Mouse (Mus musculus) hindlimb bud, embryonic 11.5 days (tissue): ENCODE measurements around the gene Fam219a.

Experiments
- DNase-seq: peaks from one replicate; pipeline ENCODE4 v3.0.0-alpha.2; 2012; ENCODE audit warnings: low read depth, low spot score; ENCODE audit errors: extremely low spot score

Gene Fam219a

DNA sequence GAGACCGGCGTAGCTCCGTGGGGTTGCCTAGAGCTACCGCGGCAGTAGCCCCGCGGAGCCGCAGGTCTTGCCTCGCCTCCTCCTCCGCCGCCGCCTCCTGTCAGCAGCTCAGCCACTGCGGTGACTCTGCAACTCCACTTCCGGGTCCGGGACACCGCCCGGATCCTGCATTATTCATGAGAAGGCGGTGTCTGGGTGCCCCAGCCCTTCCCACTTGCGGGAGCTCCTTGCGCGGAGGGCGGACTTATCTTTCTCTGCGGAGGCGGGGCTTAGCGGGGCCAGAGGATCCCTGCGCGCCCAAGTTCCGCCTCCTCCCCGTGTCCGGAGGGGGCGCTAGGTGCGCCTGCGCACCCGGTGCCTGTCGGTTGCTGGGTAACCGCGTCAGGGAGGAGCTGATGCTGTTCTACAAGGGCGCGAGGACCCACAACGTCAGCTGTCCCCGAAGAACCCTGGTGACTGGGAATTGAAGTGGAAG, at the start of gene Fam219a, which contains the start of gene Dnaic1:
Gene Fam219a (minus strand): TSS at position 128 of the 475 bp plus-strand sequence.
Gene Dnaic1 (plus strand): TSS at position 365 of the 475 bp plus-strand sequence.
- DNase-seq = peak; percentile 82

DNA sequence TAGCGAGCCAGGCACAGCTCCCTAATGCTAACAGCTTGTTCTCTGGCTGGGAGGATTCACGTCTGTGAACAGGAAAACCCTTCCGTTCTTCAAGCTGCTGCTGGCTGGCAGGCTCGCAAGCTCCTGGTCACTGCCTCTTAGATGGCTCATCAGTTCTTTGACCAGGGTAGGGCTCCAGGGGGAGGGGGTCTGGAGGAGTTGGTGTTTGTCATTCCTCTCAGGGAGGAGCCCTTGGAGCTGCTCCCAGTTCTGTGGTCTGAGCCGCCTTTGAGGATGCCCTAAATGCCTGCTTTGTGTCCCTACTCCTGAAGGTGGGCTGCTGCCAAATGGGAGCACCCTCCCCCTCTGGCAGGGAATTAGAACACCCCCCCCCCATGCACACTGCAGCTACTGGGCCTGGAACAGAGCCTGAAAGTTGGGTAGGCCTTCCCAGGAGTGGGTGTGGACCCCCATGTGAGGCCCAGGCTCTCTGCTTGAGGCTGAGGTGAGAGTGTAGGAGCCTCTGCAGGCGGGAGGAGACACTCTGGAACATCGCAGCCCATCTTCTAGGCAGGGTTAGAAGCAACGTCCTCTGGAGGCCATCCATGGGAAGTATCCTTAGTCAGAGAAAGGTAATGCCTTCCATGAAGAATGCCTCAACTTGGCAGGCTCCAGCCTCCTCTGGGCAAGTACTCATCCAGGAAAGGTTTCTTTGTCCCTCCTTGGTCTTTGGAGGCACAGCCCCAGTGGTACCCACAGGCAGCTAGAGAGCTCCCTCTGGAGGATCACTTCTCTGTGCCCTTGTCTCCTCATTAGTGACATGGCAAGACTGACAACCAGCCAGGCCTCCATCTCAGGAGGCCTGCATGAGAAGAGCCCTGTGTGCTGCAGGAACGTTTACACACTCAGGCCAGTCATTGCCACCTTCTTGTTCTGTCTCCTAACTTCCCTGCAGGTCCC, 46.6 kb upstream of the Fam219a start:
- no peak for DNase-seq

DNA sequence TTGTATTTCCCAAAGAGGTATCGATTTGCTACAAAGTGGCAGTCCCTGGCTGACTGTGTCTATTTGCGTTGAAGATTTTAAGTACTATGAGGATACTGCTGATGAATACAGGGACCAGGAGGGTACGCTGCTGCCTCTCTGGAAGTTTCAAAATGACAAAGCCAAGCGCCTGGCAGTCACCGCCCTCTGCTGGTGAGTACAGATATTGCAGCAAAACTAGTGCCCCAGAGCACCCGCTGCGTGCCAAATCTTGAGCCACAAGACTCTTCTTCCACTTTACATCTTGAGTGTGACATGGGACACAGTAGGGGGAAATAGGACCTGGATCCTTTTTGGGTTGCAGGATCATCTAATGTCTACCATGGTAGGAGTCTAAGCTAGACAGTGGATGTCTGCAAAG, 44.8 kb upstream of the Fam219a start:
- DNase-seq = peak; percentile 52

DNA sequence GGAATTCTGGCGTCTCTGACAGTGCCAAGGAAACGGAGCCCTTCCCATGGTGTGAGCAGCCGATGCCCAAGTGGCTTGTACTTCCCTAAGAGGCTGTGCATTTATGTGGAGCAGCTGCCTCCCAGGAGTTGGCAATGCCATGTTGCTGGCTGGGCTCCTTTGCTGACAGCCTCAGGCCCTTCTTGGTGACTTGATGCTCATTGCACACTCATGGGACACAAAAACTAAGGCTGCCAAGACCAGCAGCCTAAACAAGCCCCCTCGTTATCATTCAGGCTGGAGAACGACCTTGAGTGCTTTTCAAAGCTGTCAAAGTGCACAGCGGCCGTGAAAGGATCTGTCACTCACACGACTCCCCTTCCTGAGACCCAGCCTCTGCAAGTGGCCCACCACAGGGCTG, 42.8 kb upstream of the Fam219a start:
- DNase-seq = no peak

DNA sequence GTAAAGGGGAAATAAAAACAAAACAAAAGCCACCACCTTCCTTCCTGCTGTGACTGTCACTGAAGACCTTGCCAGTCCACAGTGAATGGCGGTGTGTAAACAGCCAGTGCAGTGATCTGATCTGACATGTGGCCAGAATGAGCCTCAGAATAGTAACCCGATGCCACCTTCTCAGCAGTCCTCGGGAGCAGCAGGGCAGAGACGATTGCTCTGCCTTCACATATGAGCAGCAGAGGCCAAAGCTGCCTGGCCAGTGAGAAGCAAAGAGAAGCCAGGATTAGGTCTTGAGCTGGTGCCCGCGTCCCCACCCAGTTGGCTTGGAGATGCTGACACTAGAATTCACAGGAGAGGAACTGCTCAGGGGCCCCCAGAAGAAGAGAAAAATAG, 41.2 kb upstream of the Fam219a start:
- no peak for DNase-seq

DNA sequence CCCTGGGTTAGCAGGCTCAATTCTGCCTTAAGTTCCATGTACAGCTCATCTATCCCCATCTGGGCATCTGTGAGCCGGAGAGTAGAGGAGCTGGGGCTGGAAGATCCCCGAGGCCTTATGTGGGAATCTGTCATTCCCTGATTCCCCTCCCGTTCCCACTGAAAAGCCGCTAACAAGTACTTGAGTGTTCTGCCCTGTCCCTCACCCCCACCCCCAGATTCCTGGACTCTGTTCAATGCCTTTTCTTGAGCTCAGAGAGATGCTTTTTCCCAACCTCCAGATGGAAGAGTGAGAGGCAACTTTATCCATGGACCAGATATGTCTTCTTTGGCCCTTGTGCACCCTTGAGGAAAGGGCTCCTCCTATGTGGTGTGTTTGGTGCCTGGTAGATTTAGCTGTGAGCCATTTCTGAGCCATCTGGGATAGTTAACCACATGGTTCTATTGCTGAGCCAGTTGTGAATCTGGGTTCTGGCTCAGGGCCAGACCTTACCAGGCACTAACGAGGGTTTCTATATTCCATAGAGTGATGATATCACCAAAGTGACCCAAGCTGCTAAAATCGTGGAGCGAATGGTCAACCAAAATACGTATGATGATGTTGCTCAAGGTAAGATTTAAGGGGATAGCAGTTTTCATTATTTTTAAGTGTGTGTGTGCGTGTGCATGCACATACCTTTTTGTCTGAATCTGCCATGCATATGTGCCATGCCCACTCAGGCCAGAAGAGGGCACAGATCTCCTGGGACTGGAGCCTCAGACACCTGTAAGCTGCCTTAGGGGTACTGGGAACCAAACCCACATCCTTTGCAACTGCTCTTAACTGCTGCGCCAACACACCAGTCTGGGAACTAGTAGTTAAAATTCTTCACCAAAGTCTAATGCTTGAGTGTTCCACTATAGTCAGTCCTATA, 40.6 kb upstream of the Fam219a start:
- DNase-seq = no peak

DNA sequence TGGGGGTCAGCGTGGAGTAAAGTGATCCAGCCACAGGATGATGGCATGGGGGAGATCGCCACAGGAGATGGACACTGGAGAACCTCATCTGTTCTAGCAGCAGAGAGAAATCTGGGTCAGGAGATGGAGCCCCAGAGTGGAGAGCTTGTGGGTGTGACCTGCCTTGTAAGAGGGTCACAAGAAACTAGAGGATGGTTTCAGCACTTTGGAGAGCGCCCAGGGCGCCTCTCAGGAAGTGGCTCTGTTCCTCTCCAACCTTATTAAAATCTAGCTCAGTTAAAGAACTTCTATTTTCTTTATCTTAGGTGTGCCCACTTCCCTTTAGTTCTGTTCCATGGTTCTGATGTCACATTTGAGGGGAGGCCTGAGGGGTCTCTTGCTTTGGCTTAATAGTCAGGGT, 37.4 kb upstream of the Fam219a start:
- peak; percentile 62 for DNase-seq

DNA sequence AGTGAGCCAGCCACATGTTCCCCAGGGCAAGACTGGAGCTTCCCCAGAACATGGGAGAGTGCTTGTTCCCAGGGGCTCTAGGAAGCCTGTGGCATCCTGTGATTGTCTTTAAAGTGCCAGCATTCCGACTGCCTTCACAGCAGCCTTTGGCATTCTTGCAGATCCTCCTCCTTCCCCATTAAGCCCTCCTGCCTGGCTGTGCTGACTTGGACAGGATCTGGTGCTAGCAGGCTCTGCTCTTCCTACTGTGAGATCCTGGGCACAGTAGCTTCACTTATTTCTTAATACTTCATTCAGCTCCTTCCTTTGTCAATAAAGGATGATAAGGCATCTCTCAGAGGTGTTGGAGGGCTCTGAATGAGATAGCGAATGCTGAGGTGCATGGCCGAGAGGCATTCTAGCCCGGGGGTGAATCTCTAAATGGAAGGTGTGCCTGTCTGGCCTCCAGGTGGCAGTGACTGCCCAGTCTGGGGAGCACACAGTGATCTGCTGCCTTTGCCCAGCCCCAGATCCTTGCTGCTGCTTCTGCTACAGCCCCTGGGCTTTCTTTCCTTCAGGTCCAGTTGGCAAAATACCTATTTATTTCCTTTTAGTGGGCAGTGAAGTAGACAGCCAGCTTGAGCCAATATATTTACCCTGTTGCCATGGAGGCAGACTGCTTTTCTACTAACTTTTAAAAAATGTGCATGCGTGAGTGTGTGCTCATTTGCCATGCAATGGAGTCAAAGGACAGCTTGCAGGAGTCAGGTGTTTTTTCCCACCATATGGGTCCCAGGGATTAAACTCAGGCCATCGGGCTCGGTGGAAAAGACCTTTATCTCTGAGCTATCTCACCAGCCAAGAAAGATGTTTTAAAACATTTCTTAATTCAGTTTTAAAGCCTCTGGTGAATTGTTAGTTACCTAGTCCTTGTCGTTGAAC, 35.4 kb upstream of the Fam219a start:
- no peak for DNase-seq

DNA sequence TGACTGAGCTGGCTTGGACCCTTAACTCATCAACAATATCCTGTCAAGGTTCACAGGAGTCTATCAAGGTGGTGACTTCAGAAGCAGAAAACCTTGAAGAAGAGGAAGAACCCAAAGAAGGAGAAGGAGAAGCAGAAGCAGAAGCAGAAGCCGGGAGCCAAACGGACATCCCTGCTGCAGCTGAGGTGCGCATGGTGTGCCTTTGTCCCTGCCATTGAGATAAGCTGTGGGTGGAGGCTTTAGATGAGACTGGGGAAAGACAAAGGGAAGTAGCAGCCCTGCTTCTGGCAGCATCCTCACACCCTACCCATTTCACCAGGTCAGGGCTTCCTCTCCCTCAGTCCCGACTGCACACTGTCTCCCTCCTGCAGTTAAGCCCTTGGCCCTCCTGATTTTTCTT, 33.5 kb upstream of the Fam219a start:
- no peak for DNase-seq

DNA sequence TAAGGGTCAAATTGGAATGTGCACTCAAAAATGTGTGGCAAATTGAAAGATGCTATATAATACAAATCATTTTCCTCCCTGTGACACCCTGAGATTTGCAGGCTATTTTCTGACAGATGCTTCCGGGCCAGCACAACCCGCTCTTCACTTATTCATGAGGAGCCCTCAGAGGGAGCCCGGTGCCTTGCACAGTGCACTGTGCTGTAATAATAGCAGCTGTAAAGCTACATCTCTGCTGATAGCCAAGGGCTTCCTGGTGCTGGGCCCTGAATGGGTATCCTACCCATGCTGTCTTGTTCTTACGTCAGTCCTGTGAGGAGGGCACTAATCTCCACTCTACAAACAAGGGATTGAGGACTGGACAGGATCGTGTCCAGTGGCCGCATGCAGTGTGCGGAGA, 14.0 kb upstream of the Fam219a start:
- no peak for DNase-seq

DNA sequence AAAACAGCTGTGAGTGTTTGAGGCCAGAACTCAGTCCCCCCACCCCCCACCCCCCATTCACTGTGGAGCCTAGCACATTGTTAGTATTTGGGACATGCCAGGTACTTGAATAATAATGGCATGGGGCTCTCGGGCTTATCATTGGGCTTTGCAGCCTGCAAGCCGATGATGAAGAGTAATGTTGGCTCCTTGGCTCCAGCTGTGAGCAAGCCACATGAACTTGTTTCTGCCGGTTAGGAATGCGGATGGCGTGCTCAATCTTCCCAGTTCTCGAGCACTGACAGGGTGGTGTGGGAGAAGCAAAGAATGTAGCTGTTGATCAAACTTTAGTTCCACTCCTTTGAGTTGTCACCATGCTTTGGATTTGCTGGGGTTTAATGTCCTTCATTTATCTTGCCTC, 6.6 kb upstream of the Fam219a start:
- DNase-seq = no peak

DNA sequence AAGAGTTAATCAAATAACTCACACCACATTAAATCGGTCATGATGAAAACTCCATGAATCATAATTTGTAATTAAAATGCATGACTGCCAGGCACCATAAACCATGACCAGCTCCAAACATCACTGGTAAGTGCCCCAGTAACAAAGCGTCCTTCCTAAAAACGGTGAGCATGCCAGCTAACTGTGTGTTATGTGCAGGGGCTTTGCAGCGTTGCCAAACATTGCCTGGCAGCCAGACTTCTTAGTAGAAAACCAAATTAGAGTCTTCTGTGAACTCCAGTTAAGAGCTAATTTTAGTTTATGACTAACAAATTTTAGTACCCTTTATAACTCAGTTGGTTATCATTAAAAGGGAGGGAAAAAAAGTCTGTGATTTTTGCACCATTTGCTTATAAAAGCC, 4.2 kb upstream of the Fam219a start:
- no peak for DNase-seq

DNA sequence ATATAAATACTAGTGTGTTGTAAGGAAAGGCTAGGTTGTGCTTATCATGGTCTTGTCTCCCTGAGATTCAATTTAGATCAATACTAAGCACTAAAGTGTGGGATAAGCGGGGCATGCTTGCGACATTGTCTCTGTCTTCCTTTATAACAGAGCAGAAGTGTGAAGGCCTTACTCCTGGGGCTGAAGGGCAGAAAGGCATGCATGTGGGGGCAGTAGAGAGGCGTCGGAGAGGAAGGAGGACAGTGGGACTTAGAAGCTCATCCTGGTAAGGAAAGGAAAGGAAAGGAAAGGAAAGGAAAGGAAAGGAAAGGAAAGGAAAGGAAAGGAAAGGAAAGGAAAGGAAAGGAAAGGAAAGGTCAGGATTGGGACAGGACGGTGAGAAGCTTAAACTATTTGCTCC, 2.2 kb upstream of the Fam219a start:
- DNase-seq = no peak

DNA sequence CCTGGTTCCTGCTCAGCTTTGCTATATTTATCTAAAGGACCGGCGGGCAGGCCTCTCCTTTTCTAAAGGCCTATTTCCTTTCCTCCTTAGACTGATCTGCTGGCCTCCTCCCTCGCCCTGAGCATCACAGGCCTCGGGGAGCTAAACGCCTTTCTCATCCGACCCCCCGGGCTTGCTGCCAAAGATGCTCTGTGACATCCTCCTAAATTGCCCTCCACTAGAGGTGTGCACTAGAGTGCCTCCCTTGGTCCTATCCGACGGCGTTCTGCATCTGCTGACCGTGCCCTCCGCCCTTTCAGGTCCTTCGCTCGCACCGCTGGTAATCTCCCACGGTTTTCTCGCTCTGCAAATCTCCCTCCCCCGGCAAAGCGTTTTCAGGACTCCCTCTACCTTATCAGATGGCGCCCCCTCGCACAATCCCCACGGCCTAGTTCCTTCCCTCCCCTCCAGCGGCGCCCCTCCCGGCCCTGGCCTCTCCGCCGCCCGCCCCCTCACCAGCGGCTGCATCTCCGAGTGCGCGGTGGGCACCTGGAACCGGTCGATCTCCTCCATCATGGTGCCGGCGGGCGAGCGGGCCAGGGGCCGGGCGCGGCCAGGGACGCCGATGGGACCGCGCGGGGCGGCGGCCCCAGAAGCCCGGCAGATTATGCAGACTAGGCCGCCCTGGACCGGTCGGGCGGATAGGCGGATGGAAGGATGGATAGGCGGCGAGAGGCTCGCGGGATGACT, 492 bp downstream of the Fam219a start:
- no peak for DNase-seq

DNA sequence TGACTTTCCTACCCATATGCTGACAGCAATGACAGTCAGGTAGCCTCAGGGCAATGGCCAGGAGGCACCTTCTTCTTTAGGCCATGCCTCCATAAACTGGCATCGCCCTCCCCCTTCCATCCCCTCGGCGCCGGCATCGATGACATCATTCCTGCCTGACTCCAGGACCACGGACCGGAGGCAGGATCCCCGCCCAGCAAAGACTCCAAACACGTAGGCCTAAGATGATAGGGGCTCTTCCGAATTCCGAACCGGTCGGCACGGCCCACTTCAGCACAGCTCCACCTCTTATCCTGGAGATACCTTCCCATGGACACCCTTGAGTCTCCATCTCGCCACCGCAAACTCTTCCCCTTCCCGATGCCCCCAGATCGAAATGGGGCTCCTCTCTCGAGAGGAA, 1.1 kb downstream of the Fam219a start:
- no peak for DNase-seq

DNA sequence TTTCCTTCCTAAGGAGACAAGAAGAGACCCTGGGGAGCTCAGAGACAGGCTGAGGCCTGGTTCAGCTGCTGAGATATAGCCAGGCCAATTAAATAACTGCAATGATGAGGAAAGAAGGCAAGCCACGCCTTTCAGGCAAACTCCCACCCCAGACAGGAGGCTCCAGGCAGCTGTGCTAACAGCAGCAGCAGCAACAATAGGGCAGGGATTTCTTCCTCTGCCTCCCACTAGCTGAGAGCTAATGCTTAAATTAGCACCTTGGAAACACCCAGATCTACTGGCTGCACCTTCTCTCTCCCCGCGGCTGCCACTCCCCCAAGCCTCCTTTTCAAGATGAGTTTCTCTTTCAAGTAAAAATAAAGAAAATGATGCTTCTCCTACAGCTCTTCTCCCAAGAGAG, 3.2 kb downstream of the Fam219a start:
- DNase-seq = no peak

DNA sequence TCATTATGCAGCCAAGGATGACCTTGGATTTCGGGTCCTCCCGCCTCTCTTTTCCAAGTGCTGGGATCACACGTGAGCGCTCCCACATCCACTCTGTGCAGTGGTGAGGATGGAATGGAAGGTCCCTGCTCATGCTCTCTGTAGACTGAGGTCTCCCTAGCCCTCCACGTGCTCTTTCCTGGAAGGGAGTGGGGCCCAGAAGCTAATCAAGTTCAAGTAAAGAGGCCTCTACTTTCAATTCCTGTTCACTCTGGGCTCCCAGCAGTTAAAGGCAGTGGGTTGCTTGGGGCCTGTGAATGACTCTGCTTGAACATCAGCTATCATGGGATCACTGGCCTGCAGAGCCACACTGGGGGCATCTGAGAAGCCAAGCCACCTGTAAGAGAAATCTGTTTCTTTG, 6.0 kb downstream of the Fam219a start:
- DNase-seq = no peak

DNA sequence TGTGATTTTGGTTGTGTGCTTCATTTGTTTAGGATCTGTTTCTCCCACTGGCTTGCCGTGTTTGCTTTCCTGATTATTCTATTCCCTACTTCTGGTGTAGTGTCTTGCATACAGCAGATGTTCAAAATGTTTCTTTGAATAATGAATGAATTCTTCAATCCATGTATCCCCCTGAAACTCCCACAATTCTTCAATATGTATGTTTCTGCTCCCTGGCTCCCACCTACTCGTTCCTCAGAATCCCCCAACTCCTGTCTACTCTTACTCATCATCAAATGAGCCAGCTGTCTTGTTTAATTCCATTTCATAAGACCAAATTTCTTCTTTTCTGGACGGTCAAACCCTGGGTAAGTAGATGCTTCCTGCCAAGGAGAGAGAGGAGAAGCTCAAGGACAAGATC, 12.2 kb downstream of the Fam219a start:
- no peak for DNase-seq

DNA sequence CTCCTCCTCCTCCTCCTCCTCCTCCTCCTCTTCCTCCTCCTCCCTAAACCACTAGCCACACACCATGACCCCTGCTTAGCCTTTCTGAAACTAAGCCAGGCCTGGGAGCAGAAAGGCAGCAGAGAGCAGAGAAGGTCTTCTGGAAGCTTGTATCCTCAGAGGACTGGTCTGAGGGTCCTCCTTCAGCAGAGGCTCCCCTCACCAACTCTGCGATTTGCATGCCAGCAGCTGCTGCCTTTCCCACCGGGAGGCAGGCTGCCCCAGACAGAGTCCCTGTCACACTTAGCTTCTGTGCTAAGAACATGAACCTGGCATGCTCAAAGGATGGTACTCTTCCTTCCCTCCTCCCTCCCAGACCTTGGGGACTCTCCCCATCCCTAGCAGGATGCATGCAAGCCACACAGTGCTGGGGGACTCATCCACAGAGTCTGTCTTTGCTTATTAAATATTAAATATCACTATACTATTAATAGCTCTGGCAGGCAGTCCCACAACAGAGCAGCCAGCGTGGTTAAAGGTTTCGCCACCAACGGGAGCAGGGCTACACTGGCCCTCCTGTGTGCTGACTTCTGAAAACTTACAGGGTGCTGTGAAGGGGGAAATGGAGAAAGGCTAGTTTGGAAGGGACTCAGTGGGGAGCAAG, 12.9 kb downstream of the Fam219a start:
- no peak for DNase-seq
